Mouse (Mus musculus) liver, embryonic 14.5 days (tissue): ENCODE measurements at regions not wholly inside any gene's neighbourhood (a gene's known extent, or its start where the extent isn't known, plus 50 kb on each side); places are given as distances from the start of the nearest gene placed in this dataset.

ENCODE experiments used
- ATAC-seq: fragments of 200-750 bp; cut with Nextera tagmentation; 2 replicates; pipeline ENCODE4 v1.8.0; 2017; ENCODE audit warnings: moderate number of reproducible peaks, mild to moderate bottlenecking, moderate library complexity; ENCODE audit not compliant: insufficient read depth
- DNase-seq, 3 experiments: peaks; one replicate each; pipeline ENCODE4 v3.0.0-alpha.2; 2012 to 2013; ENCODE audit warnings: low read depth in 3 of 3, low spot score in 3 of 3
- H3K27ac ChIP-seq: fragments of 300-500 bp; sonication (generic); 2 replicates; pipeline ENCODE4 v1.5.1; 2014; ENCODE audit warnings: moderate library complexity, mild to moderate bottlenecking, control low read depth, inconsistent platforms
- H3K27me3 ChIP-seq: fragments of 300-500 bp; sonication (generic); 2 replicates; pipeline ENCODE4 v1.6.1; 2014; ENCODE audit warnings: mild to moderate bottlenecking, low read length, moderate library complexity; ENCODE audit not compliant: control insufficient read depth, insufficient read depth
- H3K36me3 ChIP-seq: fragments of 300-500 bp; sonication (generic); replicated peaks from 2 replicates; pipeline ENCODE4 v1.6.1; 2014; ENCODE audit warnings: low read depth; ENCODE audit not compliant: control insufficient read depth, insufficient read depth
- H3K4me1 ChIP-seq, 2 experiments: fragments of 200-500 bp in 1 of 2; fragments of 300-500 bp in 1 of 2; sonication (generic) in 1 of 2; replicated peaks; 2 replicates each; pipeline ENCODE4 v1.6.1; 2012 to 2014; ENCODE audit warnings: antibody characterized with exemption in 1 of 2, inconsistent platforms in 1 of 2, low read length in 1 of 2; ENCODE audit not compliant: control insufficient read depth in 2 of 2, insufficient read depth in 2 of 2
- H3K4me2 ChIP-seq: fragments of 300-500 bp; sonication (generic); 2 replicates; pipeline ENCODE4 v1.6.1; 2014; ENCODE audit warnings: low read depth, mild to moderate bottlenecking, control low read depth, moderate library complexity
- H3K4me3 ChIP-seq, 2 experiments: fragments of 200-500 bp in 1 of 2; fragments of 300-500 bp in 1 of 2; sonication (generic) in 1 of 2; 2 replicates each; pipeline ENCODE4 v1.5.1; 2012 to 2014; ENCODE audit warnings: low read depth in 2 of 2, low read length in 2 of 2, mild to moderate bottlenecking in 2 of 2, control low read depth in 1 of 2, inconsistent platforms in 1 of 2, moderate library complexity in 1 of 2; ENCODE audit not compliant: insufficient read depth in 1 of 2
- H3K9ac ChIP-seq: fragments of 300-500 bp; sonication (generic); replicated peaks from 2 replicates; pipeline ENCODE4 v1.6.1; 2014; ENCODE audit warnings: mild to moderate bottlenecking, control low read depth, moderate library complexity
- H3K9me3 ChIP-seq: fragments of 300-500 bp; sonication (generic); 2 replicates; pipeline ENCODE4 v1.6.1; 2016; ENCODE audit warnings: low read length, mixed read lengths; ENCODE audit not compliant: control insufficient read depth
- CTCF ChIP-seq: IDR thresholded peaks from 2 replicates; pipeline ENCODE4 v1.5.1; 2016; ENCODE audit warnings: antibody characterized with exemption, low read depth, control low read depth
- EP300 ChIP-seq: IDR thresholded peaks from 2 replicates; pipeline ENCODE4 v1.6.1; 2016; ENCODE audit warnings: antibody characterized with exemption, low read depth
- WGBS: fragments of 180-500 bp; shearing (Covaris S2); extraction: QIAGEN DNeasy Blood & Tissue Kit; methylation state at CpG from one replicate; pipeline ENCODE4 v1.1.7; 2014; ENCODE audit not compliant: insufficient replicate concordance; 5-methylcytosine and 5-hydroxymethylcytosine counted together

DNA sequence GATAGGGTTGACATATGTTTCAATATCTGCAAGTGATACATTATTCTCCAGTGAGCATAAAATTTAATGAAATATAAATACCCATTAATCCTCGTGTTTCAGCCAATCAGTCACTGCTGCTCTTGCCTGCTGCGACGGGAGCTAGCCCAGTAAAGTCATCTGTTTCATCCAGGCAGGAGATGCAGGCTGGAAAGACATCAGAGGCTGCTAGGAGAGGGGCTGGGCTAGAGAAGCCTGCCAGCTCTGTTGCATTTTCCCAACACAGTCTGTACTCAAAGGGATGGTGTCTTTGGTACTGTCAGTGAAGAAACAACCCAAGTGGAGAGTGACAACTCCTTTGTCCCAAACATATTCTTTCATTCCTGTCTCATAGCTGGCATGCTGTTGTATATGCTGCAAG is 198.0 kb downstream of the Irx2 start:
- TF ChIP-seq EP300: no peak
- no peak for TF ChIP-seq CTCF
- ATAC-seq: no peak
- DNase-seq: no peak

DNA sequence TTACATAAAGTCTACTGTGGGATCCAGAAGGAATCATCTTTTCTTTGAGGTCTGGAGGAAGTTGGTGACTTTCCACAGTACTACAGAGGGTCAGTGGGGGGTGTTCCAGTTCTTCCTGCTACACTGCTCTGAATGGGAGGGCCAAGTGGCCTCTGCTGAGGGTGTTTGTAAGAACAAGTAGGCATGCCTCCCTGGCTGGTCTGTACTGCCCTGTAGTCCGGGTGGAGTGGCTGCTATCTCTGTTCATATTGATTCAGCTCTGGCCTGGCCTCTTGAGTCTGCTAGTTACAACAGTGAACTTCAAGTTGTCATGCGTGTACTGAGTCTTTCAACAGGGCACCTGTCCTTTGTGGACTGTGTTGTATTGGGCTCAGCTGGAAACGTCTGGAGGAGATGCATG is 200.7 kb downstream of the Irx2 start:
- no peak for ATAC-seq
- no peaks in the 10 kb centered on the region for H3K9me3 ChIP-seq
- no peak overlapping the region for H3K4me2 ChIP-seq
- no peak for DNase-seq
- no peaks in the 10 kb centered on the region for H3K36me3 ChIP-seq
- H3K27ac ChIP-seq: no peak overlapping the region
- TF ChIP-seq EP300 (no peak), CTCF (no peak)
- no peak overlapping the region for H3K4me3 ChIP-seq
- no peaks in the 10 kb centered on the region for H3K27me3 ChIP-seq
- WGBS: 33% methylated on average over 3 of the region's 3 CpGs
- no peak overlapping the region for H3K9ac ChIP-seq
- no peaks in the 10 kb centered on the region for H3K4me1 ChIP-seq

More for the DNA sequence above, 198.0 kb downstream of the Irx2 start:
- H3K4me2 ChIP-seq: no peak overlapping the region
- H3K9ac ChIP-seq: no peak overlapping the region
- no peaks in the 10 kb centered on the region for H3K9me3 ChIP-seq
- H3K27ac ChIP-seq: no peak overlapping the region
- WGBS: 39% methylated on average over 3 of the region's 3 CpGs
- H3K4me3 ChIP-seq: no peak overlapping the region
- no peaks in the 10 kb centered on the region for H3K36me3 ChIP-seq
- no peaks in the 10 kb centered on the region for H3K27me3 ChIP-seq
- no peaks in the 10 kb centered on the region for H3K4me1 ChIP-seq

DNA sequence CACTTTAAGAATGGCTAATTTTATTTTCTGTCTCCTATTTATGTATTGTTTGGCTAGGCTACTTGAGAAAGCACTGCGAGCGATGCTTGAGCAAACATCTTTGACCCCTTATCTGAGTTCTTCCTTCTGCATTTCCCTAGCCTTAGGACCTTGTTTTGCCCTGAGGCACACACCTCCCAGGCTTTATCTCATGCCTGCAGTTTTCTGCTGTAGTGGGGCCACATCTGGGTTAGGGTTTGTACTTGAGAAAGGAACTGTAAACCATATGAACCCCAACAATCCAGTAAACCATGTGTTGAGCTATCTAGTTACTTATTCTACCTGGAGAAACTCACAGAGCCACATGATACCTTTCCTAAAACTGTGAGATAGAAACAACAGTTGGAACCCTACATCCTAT is 204.7 kb downstream of the Irx2 start:
- TF ChIP-seq EP300 (no peak), CTCF (no peak)
- no peak overlapping the region for H3K9ac ChIP-seq
- H3K27ac ChIP-seq: no peak overlapping the region
- H3K27me3 ChIP-seq: no peaks in the 10 kb centered on the region
- no peaks in the 10 kb centered on the region for H3K4me1 ChIP-seq
- ATAC-seq: no peak
- DNase-seq: no peak
- H3K36me3 ChIP-seq: no peaks in the 10 kb centered on the region
- H3K4me2 ChIP-seq: no peak overlapping the region
- no peak overlapping the region for H3K4me3 ChIP-seq
- 47% methylated on average over 2 of the region's 2 CpGs for WGBS
- H3K9me3 ChIP-seq: no peaks in the 10 kb centered on the region

DNA sequence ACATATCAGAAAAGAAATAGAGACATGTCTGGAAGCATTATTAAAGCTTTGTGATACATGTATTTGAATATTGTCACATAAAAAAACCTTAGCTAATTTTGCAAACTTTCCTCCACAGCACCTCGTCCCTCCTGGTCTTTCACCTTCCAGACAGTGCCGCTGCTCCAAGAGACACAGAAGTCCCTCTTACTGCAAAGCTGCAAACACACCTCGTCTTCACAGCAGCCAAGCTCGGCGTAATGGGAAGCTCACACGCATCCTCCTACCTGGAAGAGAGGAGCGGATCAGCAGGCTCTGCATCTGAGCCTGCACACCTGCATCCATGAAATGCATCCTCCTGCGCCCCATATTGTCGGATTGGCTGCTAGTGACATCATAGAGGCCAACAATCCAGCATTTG is 208.4 kb downstream of the Irx2 start:
- no peak overlapping the region for H3K27ac ChIP-seq
- no peak for ATAC-seq
- 66% methylated on average over 9 of the region's 9 CpGs for WGBS
- H3K9me3 ChIP-seq: no peaks in the 10 kb centered on the region
- TF ChIP-seq EP300: no peak
- no peak for TF ChIP-seq CTCF
- no peaks in the 10 kb centered on the region for H3K4me1 ChIP-seq
- H3K9ac ChIP-seq: no peak overlapping the region
- DNase-seq: no peak
- H3K4me3 ChIP-seq: no peak overlapping the region
- no peak overlapping the region for H3K4me2 ChIP-seq
- H3K27me3 ChIP-seq: no peaks in the 10 kb centered on the region
- H3K36me3 ChIP-seq: no peaks in the 10 kb centered on the region

DNA sequence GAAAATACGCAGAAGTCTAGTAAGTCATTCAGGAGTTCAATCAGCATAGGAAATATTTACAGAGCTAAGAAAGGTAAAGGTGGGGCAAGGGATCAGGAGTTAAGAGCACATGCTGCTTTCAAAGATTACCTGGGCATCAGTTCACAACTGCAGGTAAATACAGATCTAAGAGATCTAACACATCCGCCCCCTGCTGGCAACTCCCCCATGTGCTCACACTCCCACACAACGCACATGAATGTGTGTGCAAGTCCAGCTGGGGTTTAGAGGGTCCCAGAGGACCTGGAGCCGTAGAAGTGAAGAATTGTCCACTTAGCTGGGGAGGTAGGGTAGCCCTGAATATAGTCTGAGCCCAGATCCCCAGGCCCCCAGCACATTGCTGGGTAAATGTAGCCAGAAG is 219.5 kb downstream of the Irx2 start:
- H3K9ac ChIP-seq: no peak overlapping the region
- no peaks in the 10 kb centered on the region for H3K4me1 ChIP-seq
- H3K36me3 ChIP-seq: no peaks in the 10 kb centered on the region
- 38% methylated on average over 4 of the region's 4 CpGs for WGBS
- TF ChIP-seq CTCF: no peak
- no peak for TF ChIP-seq EP300
- no peaks in the 10 kb centered on the region for H3K27me3 ChIP-seq
- no peak overlapping the region for H3K4me2 ChIP-seq
- no peak overlapping the region for H3K27ac ChIP-seq
- H3K4me3 ChIP-seq: no peak overlapping the region
- DNase-seq: no peak
- no peaks in the 10 kb centered on the region for H3K9me3 ChIP-seq
- ATAC-seq: no peak

DNA sequence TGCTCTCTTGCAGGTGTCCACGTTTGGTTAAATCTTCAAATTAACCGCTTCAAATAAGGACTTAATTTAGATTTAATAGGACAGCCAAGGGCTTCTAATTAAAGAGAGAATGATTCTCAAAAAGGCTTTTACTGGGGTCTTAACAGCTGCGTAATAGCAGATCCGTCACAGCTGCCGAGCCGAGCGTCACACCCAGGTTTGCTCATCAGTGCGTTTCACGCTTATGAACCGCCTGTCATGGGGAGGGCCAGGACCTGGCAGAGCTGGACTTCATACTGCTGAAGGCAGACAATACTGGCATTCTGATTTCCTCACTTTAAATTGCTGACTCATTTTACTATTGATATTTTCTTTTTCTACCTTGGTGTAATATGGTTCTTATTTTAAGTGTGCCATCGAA is 221.2 kb downstream of the Irx2 start:
- no peaks in the 10 kb centered on the region for H3K4me1 ChIP-seq
- H3K9me3 ChIP-seq: no peaks in the 10 kb centered on the region
- no peak overlapping the region for H3K4me3 ChIP-seq
- TF ChIP-seq EP300 (no peak), CTCF (no peak)
- no peaks in the 10 kb centered on the region for H3K36me3 ChIP-seq
- H3K9ac ChIP-seq: no peak overlapping the region
- ATAC-seq: no peak
- 74% methylated on average over 11 of the region's 11 CpGs for WGBS
- no peaks in the 10 kb centered on the region for H3K27me3 ChIP-seq
- DNase-seq: no peak
- H3K27ac ChIP-seq: no peak overlapping the region
- no peak overlapping the region for H3K4me2 ChIP-seq
